Mouse (Mus musculus) gastrocnemius, adult 2 months (tissue): Measurements from ENCODE around the gene Olfr102. TPM values are rescaled to one million over a fixed set of nuclear protein-coding genes. Genes with fewer than 3 reads are reported as not detected.
A peak's percentile ranks its signal among the peaks of the same experiment; 100 is the strongest.

Experiments
- DNase-seq: peaks from one replicate; pipeline ENCODE4 v3.0.0; 2022
- H3K27ac ChIP-seq: fragments of 200-600 bp; 2 replicates; pipeline ENCODE4 v1.8.1; 2022; ENCODE audit warnings: mild to moderate bottlenecking
- H3K4me3 ChIP-seq: fragments of 200-600 bp; 2 replicates; pipeline ENCODE4 v1.8.1; 2022; ENCODE audit warnings: mild to moderate bottlenecking, moderate library complexity
- CTCF ChIP-seq: fragments of 200-600 bp; IDR thresholded peaks from 2 replicates; pipeline ENCODE4 v1.8.1; 2022; ENCODE audit warnings: antibody characterized with exemption, mild to moderate bottlenecking, moderate library complexity
- intact Hi-C: fragments of 180-260 bp; cut with DNase I; formaldehyde crosslinking; loops from one replicate; pipeline ENCODE4 v1.15.1; 2025
- long read RNA-seq, 2 experiments: library from polyadenylated mRNA; stranded (forward); transcript quantifications; one replicate each; pipeline ENCODE4 v2.0.0; 2021
- total RNA-seq, 2 experiments: library from RNA; stranded (reverse); gene quantifications; 2 replicates each; pipeline ENCODE4 v1.2.3; 2021

The Olfr102 gene
- total RNA-seq, result not detected
- long read RNA-seq, experiment 1, result 0 reads
- long read RNA-seq, experiment 2, result 0 reads

DNA sequence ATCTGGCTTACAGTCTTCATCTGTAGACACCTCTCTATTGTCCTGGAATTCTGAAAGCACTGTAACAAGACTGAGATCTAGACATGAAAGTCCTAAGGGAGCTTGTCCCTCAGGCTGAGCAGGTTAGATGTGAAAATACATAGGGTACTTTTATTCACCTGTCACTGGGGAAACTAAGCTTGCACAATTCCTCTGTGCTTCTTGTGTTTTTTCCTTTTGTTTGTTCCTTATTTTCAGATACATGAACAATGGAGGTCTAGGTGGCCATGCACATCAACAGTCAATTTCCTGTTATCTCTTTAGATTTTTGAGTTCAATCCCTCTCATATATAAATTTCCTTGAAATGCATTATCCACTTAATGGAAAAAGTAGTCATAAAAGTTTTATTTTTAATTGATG, at the start of gene Olfr102:
TSS of gene Olfr102 (minus strand) at position 101 of the 400 bp plus-strand sequence.
- Histone ChIP-seq H3K4me3 (no peak within 1 kb of the TSS), H3K27ac (no peak within 1 kb of the TSS)
- TF ChIP-seq CTCF, result no peak
- DNase-seq, result no peak
- intact Hi-C loops, result no loop called here

- H3K4me3 ChIP-seq, result no peak within 1 kb of the TSS
- TF ChIP-seq CTCF, result no peak
- intact Hi-C loops, result no loop called here
- no peak for DNase-seq
- H3K27ac ChIP-seq, result no peak within 1 kb of the TSS
Observed at GRCm38 (mm10) chr17:37359282-37359681, 42.4 kb upstream of the Olfr102 start, which contains the start of gene Olfr104-ps. Gene Olfr104-ps, plus strand, starts transcription at chr17:37359582.

DNA sequence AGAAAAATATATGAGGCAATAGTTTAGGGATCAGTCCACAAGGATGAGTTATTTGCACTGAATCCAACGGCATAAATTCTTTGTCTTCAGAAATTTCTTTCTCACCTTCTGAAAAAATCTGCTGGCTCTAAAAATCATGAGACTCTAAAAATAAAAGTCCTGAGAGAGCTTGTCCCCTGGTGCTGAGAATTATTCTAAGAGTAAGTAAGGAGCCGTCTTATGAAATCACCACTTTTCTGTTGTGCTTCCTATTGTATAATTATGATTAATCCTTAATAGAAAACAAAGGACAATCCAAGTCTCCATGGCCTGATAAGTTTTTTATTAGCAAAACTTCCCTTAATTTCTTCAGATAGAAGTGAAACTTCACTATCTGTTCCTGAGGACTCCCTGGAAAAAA, 22.7 kb upstream of the Olfr102 start, which contains the start of gene Olfr103:
TSS of gene Olfr103 (minus strand) at position 101 of the 400 bp plus-strand sequence.
- H3K27ac ChIP-seq, result no peak within 1 kb of the TSS
- no peak within 1 kb of the TSS for H3K4me3 ChIP-seq
- intact Hi-C loops, result no loop called here
- no peak for DNase-seq
- no peak for TF ChIP-seq CTCF

DNA sequence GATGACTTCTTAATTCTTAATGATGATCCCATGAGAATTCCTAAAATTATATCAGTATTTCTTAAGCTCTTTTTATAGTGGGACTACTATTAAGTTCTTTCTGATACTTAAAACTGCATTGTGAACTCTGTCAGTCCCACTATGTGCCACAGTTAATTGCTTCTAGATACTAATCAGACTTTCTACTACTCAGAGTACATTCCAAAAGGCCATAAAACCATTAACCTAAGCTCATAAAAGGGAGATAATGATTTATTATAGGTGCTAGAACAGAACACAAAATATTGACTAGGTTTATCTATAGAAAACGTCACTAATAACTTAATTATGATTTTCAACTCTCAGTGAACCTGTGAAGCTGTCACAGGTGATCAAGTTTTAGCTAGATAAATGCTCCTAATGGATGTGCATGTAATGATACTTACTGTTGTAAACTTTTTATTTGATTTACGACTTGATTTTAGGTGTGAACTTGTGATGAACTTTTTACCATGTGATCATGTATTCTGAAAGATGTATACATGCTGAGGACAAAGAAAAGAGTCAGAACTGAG, 6.6 kb downstream of the Olfr102 start:
- DNase-seq, result no peak
- intact Hi-C loops, result no loop called here
- TF ChIP-seq CTCF, result no peak
- H3K4me3 ChIP-seq, result no peak overlapping the region
- no peak overlapping the region for H3K27ac ChIP-seq

- Histone ChIP-seq H3K27ac (no peak overlapping the region), H3K4me3 (no peak overlapping the region)
- no peak for DNase-seq
- intact Hi-C loops, result no loop called here
- no peak; the same call in 1 of the 2 replicates for TF ChIP-seq CTCF
Observed at GRCm38 (mm10) chr17:37308483-37308882, 8.4 kb downstream of the Olfr102 start.

DNA sequence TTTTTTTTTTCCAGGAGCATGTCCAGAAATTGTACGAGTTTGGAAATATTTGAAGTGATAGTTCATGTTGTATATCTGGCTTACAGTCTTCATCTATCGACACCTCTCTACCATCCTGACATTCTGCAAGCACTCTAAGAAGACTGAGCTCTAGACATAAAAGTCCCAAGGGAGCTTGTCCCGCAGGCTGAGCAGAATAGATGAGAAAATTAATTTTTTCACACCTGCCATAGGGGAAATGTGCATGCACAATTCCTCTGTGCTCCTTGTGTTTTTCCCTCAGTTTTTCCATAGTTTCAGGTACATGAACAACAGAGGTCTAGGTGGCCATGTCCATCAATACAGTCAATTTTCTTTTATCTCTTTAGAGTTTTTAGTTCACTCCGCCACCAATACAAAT, 12.6 kb downstream of the Olfr102 start, which contains the start of gene Olfr101:
TSS of gene Olfr101 (minus strand) at position 101 of the 400 bp plus-strand sequence.
- Histone ChIP-seq H3K27ac (no peak within 1 kb of the TSS), H3K4me3 (no peak within 1 kb of the TSS)
- TF ChIP-seq CTCF, result no peak
- DNase-seq, result no peak
- intact Hi-C loops, result no loop called here

DNA sequence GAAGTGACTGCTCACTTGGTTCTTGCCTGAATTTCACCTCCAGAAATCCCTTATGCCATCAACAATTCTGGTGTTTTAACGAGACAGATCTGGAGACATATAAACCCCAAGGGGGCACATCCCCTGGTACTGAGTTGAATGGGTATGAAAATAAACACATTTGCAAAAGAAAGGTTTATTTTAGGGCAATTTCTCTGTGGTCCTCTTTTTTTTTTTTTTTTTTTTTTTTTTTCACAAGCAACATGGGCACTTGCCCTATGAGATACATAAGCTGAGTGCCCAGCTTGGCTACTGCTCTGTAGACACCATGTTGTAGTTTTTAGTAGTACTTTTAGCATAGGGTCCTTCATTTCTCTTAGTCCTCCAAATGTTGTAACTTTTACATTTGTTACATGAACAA, 33.5 kb downstream of the Olfr102 start, which contains the start of gene Olfr99:
TSS of gene Olfr99 (minus strand) at position 101 of the 400 bp plus-strand sequence.
- Histone ChIP-seq H3K4me3 (no peak within 1 kb of the TSS), H3K27ac (no peak within 1 kb of the TSS)
- no peak for DNase-seq
- intact Hi-C loops, result no loop called here
- no peak for TF ChIP-seq CTCF

- intact Hi-C loops, result no loop called here
- DNase-seq, result peak; percentile 16
- no peak for TF ChIP-seq CTCF
- Histone ChIP-seq H3K27ac (no peak overlapping the region), H3K4me3 (no peak overlapping the region)
Observed at GRCm38 (mm10) chr17:37280331-37280730, 36.5 kb downstream of the Olfr102 start.

- Histone ChIP-seq H3K27ac (no peak overlapping the region), H3K4me3 (no peak overlapping the region)
- intact Hi-C loops, result no loop called here
- DNase-seq, result no peak
- TF ChIP-seq CTCF, result no peak
Observed at GRCm38 (mm10) chr17:37276573-37276972, 40.3 kb downstream of the Olfr102 start.

- intact Hi-C loops, result no loop called here
- Histone ChIP-seq H3K27ac (no peak overlapping the region), H3K4me3 (no peak overlapping the region)
- TF ChIP-seq CTCF, result no peak
- DNase-seq, result no peak
Observed at GRCm38 (mm10) chr17:37275626-37276248, 41.1 kb downstream of the Olfr102 start.

DNA sequence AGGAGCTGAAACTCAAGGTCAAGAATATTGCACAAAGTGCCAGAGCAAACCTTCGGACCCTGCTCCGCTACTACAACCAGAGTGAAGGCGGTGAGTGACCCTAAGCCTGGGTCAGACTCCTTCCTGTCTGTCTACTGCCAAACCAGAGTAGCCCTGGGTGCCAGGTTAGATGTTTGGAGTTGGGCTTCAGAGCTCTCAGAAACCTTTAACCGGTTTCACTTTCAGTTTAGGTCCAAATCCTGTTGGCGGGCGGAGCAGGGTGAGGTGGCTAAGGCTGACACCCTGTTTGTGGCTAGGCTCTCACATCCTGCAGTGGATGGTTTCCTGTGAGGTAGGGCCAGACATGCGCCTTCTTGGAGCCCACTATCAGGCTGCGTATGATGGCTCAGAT, 46.2 kb downstream of the Olfr102 start:
- intact Hi-C loops, result no loop called here
- peak overlapping the region; percentile 86 for H3K27ac ChIP-seq
- H3K4me3 ChIP-seq, result peak overlapping the region; percentile 88
- peak; percentile 71 for DNase-seq
- TF ChIP-seq CTCF, result no peak

- Histone ChIP-seq H3K4me3 (peak within 1 kb of the TSS; percentile 88), H3K27ac (peak within 1 kb of the TSS; percentile 86)
- DNase-seq, result peak; percentile 82
- TF ChIP-seq CTCF, result no peak
- intact Hi-C loops, result no loop called here
Observed at GRCm38 (mm10) chr17:37270058-37270701, 46.7 kb downstream of the Olfr102 start, which contains the start of gene H2-M3. Gene H2-M3, plus strand, starts transcription at chr17:37270220.

DNA sequence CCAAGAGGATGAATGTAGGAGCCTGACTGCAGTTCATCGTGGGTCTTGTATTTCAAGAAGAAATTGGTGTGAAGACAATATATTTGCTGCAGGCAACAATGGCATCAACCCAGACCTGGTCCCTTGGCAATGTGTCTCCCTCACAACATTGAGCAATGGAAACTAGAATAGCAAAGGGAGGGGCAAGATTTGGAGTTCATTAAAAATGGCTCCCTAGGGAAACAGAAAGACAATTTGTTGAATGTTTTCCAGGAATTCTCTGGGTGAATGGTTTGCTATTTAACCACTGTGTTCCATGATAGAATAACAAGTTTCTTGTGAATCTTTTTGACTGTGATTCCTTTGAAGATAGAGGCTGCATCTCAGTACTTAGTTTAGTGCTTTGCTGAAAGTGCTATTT, 53.2 kb downstream of the Olfr102 start, which contains the start of gene Olfr98:
TSS of gene Olfr98 (minus strand) at position 124 of the 400 bp plus-strand sequence.
- DNase-seq, result peak; percentile 23
- intact Hi-C loops, result no loop called here

More for the DNA sequence above, 53.2 kb downstream of the Olfr102 start, which contains the start of gene Olfr98:
- Histone ChIP-seq H3K27ac (no peak within 1 kb of the TSS), H3K4me3 (no peak within 1 kb of the TSS)
- TF ChIP-seq CTCF, result no peak

Other genes starting within 250 kb of the Olfr102 start
- gene Olfr90, start 228.6 kb downstream of the Olfr102 start, total RNA-seq, result not detected
- not detected for gene Olfr91, start 218.8 kb downstream of the Olfr102 start, total RNA-seq
- gene Olfr92, start 197.0 kb downstream of the Olfr102 start, total RNA-seq, result not detected
- gene Olfr93, start 155.6 kb downstream of the Olfr102 start, total RNA-seq, result not detected
- not detected for gene Ubd, start 123.2 kb downstream of the Olfr102 start, total RNA-seq
- not detected for gene Olfr94, start 116.1 kb downstream of the Olfr102 start, total RNA-seq
- gene Olfr95, start 103.9 kb downstream of the Olfr102 start, total RNA-seq, result not detected
- not detected for gene Olfr96, start 96.9 kb downstream of the Olfr102 start, total RNA-seq
- gene Olfr97, start 79.7 kb downstream of the Olfr102 start, total RNA-seq, result not detected
- gene Olfr98, start 53.3 kb downstream of the Olfr102 start, total RNA-seq, result not detected
- 1 to 10 TPM in 1 of 2 experiments, under 1 TPM in 1; 0.77 to 1.6 TPM for gene H2-M3, start 46.8 kb downstream of the Olfr102 start, total RNA-seq
- not detected for gene Olfr99, start 33.6 kb downstream of the Olfr102 start, total RNA-seq
- gene Olfr101, start 12.7 kb downstream of the Olfr102 start, total RNA-seq, result not detected
- not detected for gene Olfr103, start 22.6 kb upstream of the Olfr102 start, total RNA-seq
- not detected for gene Olfr104-ps, start 42.5 kb upstream of the Olfr102 start, total RNA-seq
- gene Olfr105-ps, start 62.0 kb upstream of the Olfr102 start, total RNA-seq, result not detected
- not detected for gene Olfr106-ps, start 73.3 kb upstream of the Olfr102 start, total RNA-seq
- not detected for gene Olfr107, start 82.2 kb upstream of the Olfr102 start, total RNA-seq
- gene Olfr108, start 128.4 kb upstream of the Olfr102 start, total RNA-seq, result not detected
- not detected for gene Olfr109, start 141.9 kb upstream of the Olfr102 start, total RNA-seq
- not detected for gene H2-M2, start 166.5 kb upstream of the Olfr102 start, total RNA-seq
- not detected for gene Olfr110, start 175.4 kb upstream of the Olfr102 start, total RNA-seq
- gene Olfr111, start 191.0 kb upstream of the Olfr102 start, total RNA-seq, result not detected